Mouse (Mus musculus): Measurements from ENCODE around the gene Selenbp2. TPM values are rescaled to one million over a fixed set of nuclear protein-coding genes. Genes with fewer than 3 reads are reported as not detected.
"Not testable (repeated sequence)": the region's sequence is repeated elsewhere in the genome, so short reads cannot be mapped to it uniquely, and the experiment has no call there.

Gene Selenbp2
- polyA plus RNA-seq (2016; fragmentation: Nextera tagmentation; extraction: Ambion mirVana): not detected in 2 replicates

DNA sequence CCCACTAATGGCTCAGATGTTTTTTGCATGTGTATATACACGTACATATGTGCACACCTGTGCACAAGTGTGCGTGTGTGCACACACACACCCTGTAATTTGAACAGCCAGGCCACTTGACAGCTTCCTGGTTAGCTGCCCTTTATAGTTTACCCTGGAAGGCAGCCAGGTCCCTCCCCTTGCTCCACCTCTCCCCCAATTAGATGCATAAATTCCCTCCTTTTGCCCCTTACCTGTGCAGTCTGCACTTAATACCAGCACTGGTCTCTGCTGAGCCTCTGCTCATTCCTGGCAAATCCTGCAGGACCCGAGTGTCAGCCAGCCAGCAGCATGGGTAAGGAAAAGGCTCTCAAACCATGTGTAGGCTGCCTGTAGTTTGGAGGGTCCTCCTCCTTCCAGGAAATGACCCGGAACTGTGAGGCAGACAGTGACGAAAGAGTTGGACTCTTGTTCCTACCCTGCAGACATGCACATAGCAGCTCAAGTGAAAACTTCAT is at the start of gene Selenbp2:
Gene Selenbp2, plus strand, starts transcription at position 228 of the 497 bp plus-strand sequence.
- H3K27ac ChIP-seq (replicated peaks): no peak within 1 kb of the TSS
- 64% methylated on average over 5 of the region's 5 CpGs for WGBS
- H3K9me3 ChIP-seq: no peaks in the 10 kb centered on the region
- DNase-seq (ENCODE audit: low spot score): no peak
- peaks cover 12% of the 10 kb centered on the region for H3K4me1 ChIP-seq
- no peaks in the 10 kb centered on the region for H3K27me3 ChIP-seq (replicated peaks; ENCODE audit: low read depth, poor library complexity, severe bottlenecking)
- H3K4me3 ChIP-seq: no peak within 1 kb of the TSS
- H3K36me3 ChIP-seq (replicated peaks): no peaks in the 10 kb centered on the region

DNA sequence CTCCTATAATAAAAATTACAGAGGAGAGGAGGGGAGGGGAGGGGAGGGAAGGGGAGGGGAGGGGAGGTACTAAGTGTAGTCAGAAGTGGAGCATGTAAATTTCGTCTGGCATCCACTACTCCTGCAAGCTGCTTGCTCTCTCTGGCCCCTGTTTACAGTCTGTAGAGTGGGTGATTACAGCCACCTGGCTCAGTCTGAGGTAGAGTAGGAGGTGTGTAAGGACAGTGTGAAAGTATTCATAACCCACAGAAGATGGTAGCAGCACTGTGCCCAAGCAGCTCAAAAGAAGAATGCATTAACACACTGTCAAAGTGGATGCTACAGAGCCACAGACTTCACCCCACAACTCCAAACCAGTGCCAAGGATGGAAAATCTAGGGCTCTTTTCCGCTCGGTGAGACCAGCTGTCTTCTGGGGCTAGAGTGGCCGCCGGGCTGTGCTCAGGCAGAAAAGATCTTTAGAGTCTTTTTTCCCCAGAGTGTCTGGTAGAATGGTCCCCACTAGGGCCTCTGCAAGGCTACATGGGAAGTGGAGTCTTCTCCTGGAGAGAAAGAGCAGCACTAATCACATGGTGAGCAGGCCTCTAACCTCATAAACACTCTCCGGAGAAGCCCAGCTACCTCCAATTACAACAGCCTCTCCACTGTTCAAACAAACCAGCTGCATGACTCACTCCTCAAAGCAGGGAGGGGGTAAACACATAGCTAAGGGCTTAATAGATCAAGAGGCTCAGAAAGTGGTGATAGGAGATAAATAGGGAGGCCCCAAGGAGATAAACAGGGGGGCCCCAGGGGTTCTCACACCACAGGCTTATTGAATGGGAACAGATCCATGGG is 44.4 kb upstream of the Selenbp2 start:
- no peaks in the 10 kb centered on the region for H3K36me3 ChIP-seq (replicated peaks)
- peaks cover 22% of the 10 kb centered on the region for H3K4me1 ChIP-seq
- H3K27ac ChIP-seq (replicated peaks): peak overlapping the region; percentile 31; the same call in 1 of the 2 replicates
- H3K27me3 ChIP-seq (replicated peaks; ENCODE audit: low read depth, poor library complexity, severe bottlenecking): no peaks in the 10 kb centered on the region
- H3K4me3 ChIP-seq: no peak overlapping the region
- 49% methylated on average over 6 of the region's 6 CpGs for WGBS
- no peaks in the 10 kb centered on the region for H3K9me3 ChIP-seq
- peak; percentile 14 for DNase-seq (ENCODE audit: low spot score)

DNA sequence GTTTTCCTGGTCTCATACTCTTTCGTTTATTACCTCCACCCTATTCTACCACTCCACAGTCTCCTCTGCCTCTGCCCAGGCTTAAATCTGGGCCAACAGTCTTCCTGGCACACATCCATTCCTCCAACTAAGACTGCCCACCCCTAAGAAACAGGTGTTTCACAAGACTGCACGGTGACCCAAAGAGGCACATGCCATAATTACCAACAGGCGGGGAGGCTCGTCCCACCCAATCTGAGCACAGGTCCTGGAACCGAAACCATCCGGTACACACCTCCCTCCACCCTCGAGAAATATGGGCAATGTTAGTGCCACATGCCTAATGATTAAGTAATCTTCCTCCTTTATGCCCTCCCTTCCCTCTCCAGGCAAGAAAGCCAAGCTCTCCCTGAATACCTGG is 42.9 kb upstream of the Selenbp2 start:
- Histone ChIP-seq H3K4me1 (peaks cover 22% of the 10 kb centered on the region), H3K27ac (replicated peaks) (no peak overlapping the region), H3K9me3 (no peaks in the 10 kb centered on the region), H3K27me3 (replicated peaks; ENCODE audit: low read depth, poor library complexity, severe bottlenecking) (no peaks in the 10 kb centered on the region), H3K4me3 (no peak overlapping the region), H3K36me3 (replicated peaks) (no peaks in the 10 kb centered on the region)
- DNase-seq (ENCODE audit: low spot score): no peak
- WGBS: 79% methylated on average over 7 of the region's 7 CpGs

DNA sequence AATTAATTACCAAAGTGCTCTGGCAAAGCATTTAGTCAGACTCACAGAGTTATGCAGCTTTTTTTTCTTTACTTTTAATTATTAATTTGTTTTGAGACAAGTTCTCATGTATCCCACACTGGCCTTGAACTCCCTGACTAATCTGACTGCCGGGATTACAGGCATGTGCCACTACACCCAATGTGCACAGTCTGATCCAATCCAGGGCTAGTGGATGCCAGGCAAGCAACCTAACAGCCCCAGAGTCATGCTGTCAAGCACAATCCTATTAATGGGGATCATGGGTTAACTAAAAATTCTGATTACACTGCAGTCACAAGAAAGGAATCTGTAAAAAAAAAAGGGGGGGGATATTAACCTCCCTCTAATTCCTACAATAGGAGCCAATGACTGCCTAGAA is 39.4 kb upstream of the Selenbp2 start:
- not testable (repeated sequence) for H3K27ac ChIP-seq (replicated peaks); DNase-seq (ENCODE audit: low spot score); H3K4me3 ChIP-seq; H3K9me3 ChIP-seq; H3K36me3 ChIP-seq (replicated peaks)
- WGBS: 76% methylated on average over 1 of the region's 1 CpGs
- Histone ChIP-seq H3K4me1 (peaks cover 25% of the 10 kb centered on the region), H3K27me3 (replicated peaks; ENCODE audit: low read depth, poor library complexity, severe bottlenecking) (peaks cover 15% of the 10 kb centered on the region)

DNA sequence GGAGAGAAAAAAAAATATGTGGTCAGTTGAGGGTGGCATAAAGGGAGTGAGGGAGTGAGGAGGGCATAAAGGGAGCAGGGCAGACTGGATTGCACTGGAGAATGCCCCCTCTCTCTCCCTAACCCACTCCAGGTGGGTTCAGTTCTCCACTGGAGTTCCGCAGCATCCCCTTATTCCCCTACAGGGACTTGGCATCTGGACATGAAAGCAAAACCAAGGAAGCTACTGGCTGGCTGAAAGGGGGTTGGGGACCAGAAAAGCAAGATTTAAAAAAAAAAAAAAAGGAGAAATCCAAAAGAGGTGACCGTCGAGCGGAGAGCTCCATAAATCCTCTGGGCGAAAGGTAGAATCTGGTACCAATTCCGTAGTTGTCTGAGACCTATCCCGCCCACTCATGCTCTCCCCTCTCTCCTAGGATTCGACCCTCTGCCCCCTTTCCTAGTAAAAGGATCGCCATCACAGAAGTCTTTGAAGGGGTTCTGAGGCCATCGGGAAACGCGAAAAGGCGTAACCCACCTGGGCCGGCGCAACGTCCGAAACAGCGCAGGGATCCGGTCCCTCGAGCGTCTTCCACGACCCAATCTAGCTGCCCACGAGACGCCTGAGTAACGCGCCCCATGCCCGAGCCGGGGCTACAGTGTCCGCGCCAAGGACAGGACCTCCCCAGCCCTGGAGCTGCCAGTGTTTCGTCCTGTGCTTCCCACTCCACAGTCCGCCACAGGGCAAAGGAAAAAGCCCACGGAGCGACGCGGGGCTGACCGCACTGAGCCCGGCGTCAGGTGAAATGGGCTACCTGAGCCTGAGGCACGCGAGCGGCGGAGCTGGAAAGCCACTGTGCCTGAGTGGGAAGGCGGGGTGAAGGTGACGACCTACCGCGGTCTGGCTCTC is 35.3 kb upstream of the Selenbp2 start:
- Histone ChIP-seq H3K27me3 (replicated peaks; ENCODE audit: low read depth, poor library complexity, severe bottlenecking) (peaks cover 27% of the 10 kb centered on the region), H3K4me3 (peak overlapping the region; percentile 55)
- 1% methylated on average over 26 of the region's 47 CpGs for WGBS
- DNase-seq (ENCODE audit: low spot score): peak; percentile 21
- H3K36me3 ChIP-seq (replicated peaks); H3K4me1 ChIP-seq; H3K9me3 ChIP-seq; H3K27ac ChIP-seq (replicated peaks): not testable (repeated sequence)

DNA sequence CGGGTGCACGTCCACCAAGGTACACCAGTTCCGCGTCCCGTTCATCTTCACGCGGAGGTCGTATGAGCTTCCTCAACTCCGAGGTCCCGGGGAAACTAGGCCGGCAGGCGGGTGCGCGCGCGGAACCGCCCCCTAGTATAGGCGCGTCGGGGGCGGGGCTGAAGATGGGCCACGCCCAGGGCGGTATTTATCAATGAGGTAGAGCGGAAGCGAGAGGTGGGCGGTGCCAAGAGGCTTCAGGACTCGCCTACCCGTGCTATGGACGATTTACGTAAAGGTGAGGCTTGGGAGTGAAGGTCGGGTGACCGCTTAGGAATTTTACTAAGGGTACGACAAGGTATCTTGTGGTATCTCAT is 34.6 kb upstream of the Selenbp2 start, which contains the start of gene Tuft1:
Gene Tuft1, minus strand, starts transcription at position 133 of the 356 bp plus-strand sequence.
- H3K27me3 ChIP-seq (replicated peaks; ENCODE audit: low read depth, poor library complexity, severe bottlenecking): peaks cover 27% of the 10 kb centered on the region
- not testable (repeated sequence) for H3K9me3 ChIP-seq; DNase-seq (ENCODE audit: low spot score); H3K27ac ChIP-seq (replicated peaks); H3K36me3 ChIP-seq (replicated peaks); H3K4me1 ChIP-seq
- WGBS: under 1% methylated on average over 23 of the region's 33 CpGs
- H3K4me3 ChIP-seq: peak within 1 kb of the TSS; percentile 55

DNA sequence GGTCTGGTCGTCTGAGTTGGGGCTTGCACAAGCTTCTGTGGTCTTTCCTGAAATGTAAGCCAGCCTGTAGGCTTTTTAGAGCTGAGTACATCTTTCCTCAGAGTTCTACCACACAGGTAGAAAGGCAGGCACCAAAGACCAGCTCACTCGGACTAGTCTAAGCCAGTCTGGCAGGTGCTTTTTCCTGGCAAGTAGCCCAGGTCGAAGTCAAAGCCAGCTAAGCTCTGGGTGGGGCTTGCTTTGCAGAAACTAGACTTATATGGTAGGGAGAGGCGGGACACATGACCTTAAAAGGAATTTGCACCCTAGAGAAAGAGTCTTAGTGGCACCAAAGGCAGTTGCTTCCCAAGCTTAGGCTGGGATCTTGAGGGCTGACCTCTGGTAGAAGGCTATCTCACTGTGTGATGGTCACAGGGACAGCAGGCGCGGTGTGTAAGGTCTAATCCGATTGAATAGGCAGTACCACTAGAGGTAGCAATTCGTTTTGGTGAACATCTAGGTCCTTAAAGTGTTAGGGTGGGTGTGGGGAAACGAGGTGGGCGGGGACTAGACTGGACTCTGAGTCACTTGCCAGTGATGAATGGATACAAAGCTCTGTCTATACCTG is 34.1 kb upstream of the Selenbp2 start:
- H3K4me1 ChIP-seq; H3K9me3 ChIP-seq; H3K36me3 ChIP-seq (replicated peaks); H3K27ac ChIP-seq (replicated peaks); DNase-seq (ENCODE audit: low spot score): not testable (repeated sequence)
- peaks cover 27% of the 10 kb centered on the region for H3K27me3 ChIP-seq (replicated peaks; ENCODE audit: low read depth, poor library complexity, severe bottlenecking)
- H3K4me3 ChIP-seq: peak overlapping the region; percentile 31; the same call in 1 of the 2 replicates
- 32% methylated on average over 8 of the region's 10 CpGs for WGBS

DNA sequence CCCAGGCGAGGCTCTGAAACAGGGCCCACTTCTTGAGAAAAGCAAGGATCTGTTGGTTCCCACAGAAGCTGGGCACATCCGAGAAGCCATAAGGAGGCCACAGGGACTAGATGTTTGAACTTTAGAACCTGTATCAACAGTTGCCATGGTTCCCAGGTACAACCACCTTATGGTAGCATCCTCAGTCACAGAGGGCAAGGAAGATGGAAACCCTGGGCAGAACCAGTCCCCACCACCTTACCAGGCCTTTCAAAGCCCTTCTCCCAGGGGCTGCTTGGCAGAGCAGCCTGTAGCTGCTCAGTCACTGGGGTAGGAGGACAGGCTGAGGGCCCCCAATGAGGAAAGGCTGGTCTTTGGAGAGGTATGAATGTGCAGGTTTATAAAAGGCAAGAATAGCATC is 32.5 kb upstream of the Selenbp2 start:
- H3K4me1 ChIP-seq; H3K9me3 ChIP-seq; DNase-seq (ENCODE audit: low spot score); H3K27ac ChIP-seq (replicated peaks); H3K4me3 ChIP-seq; H3K36me3 ChIP-seq (replicated peaks): not testable (repeated sequence)
- WGBS: 84% methylated on average over 2 of the region's 2 CpGs
- H3K27me3 ChIP-seq (replicated peaks; ENCODE audit: low read depth, poor library complexity, severe bottlenecking): peaks cover 27% of the 10 kb centered on the region

DNA sequence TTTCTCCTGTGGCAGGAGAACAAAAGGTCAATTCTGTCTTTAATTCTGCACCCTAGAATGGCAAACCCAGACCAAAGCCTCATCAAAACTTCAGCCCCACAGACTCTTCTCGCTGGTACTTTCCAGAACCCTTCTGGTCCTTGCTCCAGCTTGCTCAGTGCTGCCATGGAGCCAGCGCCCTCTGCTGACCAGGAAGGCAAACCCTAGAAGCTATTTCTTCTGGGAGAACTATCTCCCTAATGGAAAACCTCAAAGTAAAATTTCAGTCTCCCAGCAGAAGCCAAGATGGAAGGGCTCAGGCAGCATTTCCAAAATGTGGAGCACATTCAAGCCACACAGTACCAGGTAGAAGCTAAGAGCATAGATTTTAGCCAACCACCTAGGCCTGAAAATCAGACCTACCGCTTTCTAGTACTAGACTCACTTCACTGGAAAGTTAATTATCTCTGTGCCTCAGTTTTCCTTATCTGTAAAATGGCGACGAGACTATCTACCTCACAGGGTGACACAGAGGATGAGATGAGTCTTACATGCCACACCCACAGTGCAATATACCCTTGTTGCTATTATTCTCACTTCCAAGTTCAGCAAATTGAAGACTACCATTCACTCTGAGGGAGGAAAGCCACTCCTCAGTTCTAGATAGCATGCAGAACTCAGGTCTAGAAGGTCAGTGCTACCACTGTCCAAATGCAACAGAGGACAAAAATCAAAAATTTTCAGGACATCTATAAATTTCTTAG is 28.1 kb upstream of the Selenbp2 start:
- WGBS: 55% methylated on average over 5 of the region's 5 CpGs
- H3K4me1 ChIP-seq; DNase-seq (ENCODE audit: low spot score); H3K9me3 ChIP-seq; H3K4me3 ChIP-seq; H3K36me3 ChIP-seq (replicated peaks); H3K27me3 ChIP-seq (replicated peaks; ENCODE audit: low read depth, poor library complexity, severe bottlenecking); H3K27ac ChIP-seq (replicated peaks): not testable (repeated sequence)

DNA sequence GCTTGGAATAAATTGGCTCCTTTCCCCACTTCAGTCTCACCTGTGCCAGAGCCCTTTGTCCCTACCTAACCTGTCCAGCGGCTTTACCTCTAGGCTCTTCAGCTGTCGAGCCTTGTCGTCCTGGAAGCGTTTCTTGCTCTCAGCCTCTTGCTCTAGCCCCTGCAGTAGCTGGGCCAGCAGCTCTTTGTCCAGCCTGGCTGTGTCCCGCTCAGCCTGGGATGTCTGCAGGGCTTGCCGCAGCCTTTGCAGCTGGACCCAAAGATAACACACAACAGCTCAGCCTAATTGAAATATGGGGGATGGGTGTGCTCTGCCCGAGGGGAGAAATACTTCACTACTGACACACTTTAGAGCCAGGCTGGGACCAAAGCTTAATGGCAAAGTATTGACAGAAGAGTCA is 27.5 kb upstream of the Selenbp2 start:
- H3K36me3 ChIP-seq (replicated peaks); H3K27me3 ChIP-seq (replicated peaks; ENCODE audit: low read depth, poor library complexity, severe bottlenecking); H3K4me3 ChIP-seq; H3K27ac ChIP-seq (replicated peaks); H3K4me1 ChIP-seq; H3K9me3 ChIP-seq: not testable (repeated sequence)
- WGBS: 32% methylated on average over 7 of the region's 7 CpGs
- DNase-seq (ENCODE audit: low spot score): peak; percentile 30

DNA sequence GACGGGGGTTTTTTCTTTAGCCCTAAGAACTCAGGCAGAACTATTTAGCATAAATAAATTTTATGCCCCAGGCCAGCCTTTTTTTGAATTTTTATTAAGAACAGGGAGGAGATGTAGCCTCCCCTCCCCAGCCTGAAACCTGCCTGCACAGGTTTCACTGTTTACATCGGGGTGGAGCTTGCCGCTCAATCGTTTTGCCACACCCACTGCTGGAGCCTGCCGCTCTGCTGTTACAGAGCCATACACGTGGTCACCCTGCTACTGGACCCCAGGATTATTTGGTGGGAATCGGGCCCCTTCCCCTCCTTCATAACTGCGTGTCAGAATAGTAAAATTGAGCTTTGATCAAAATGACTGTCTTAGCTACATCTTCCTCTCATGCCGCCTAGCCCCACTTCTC is 18.3 kb upstream of the Selenbp2 start:
- H3K27me3 ChIP-seq (replicated peaks; ENCODE audit: low read depth, poor library complexity, severe bottlenecking); H3K27ac ChIP-seq (replicated peaks); H3K9me3 ChIP-seq; H3K4me3 ChIP-seq; DNase-seq (ENCODE audit: low spot score); H3K36me3 ChIP-seq (replicated peaks); H3K4me1 ChIP-seq: not testable (repeated sequence)
- 86% methylated on average over 9 of the region's 9 CpGs for WGBS

DNA sequence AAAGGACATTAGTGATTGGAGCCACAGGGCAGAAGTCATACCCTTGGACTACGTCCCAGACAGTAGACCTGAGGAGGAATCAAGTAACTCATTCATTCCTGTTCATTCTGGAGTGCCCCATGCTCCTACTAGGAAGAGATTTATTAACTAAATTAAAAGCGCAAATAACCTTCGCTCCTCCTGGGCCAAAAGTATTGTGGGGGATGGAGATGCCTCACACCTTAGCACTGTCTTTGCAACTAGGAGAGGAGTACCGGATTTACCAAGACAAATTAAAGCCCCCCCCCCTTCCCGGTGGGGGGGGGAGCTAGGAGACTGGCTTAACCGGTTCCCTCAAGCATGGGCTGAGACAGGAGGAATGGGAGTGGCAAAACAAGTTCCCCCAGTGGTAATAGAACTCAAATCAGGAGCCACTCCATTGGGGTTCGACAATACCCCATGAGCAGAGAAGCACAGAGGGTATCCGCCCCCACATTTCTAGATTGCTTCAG is 14.0 kb upstream of the Selenbp2 start:
- Histone ChIP-seq H3K27ac (replicated peaks) (no peak overlapping the region), H3K27me3 (replicated peaks; ENCODE audit: low read depth, poor library complexity, severe bottlenecking) (no peaks in the 10 kb centered on the region), H3K4me1 (no peaks in the 10 kb centered on the region), H3K9me3 (no peaks in the 10 kb centered on the region), H3K36me3 (replicated peaks) (no peaks in the 10 kb centered on the region), H3K4me3 (no peak overlapping the region)
- DNase-seq (ENCODE audit: low spot score): no peak
- 71% methylated on average over 8 of the region's 8 CpGs for WGBS
